Mouse (Mus musculus) heart, postnatal 10 days (tissue): ENCODE data around the gene Apobec2. TPM values are rescaled to one million over a fixed set of nuclear protein-coding genes. Genes with fewer than 3 reads are reported as not detected.

ENCODE experiments used
- total RNA-seq, 2 experiments: library from RNA; stranded (reverse); gene quantifications; 2 replicates each; pipeline ENCODE4 v1.2.3; 2021

Gene Apobec2
- total RNA-seq, 2 experiments from 2014 or later, result 227 to 228 TPM

Other genes starting within 250 kb of the Apobec2 start
- gene Trem1, start 200.2 kb downstream of the Apobec2 start, total RNA-seq, result under 1 TPM; 0.12 to 0.15 TPM
- not detected for gene Trem3, start 185.2 kb downstream of the Apobec2 start, total RNA-seq
- under 1 TPM; 0.14 to 0.97 TPM for gene Treml4, start 168.6 kb downstream of the Apobec2 start, total RNA-seq
- gene Treml2, start 133.4 kb downstream of the Apobec2 start, total RNA-seq, result under 1 TPM; 0.42 to 0.69 TPM
- gene B430306N03Rik, start 116.8 kb downstream of the Apobec2 start, total RNA-seq, result under 1 TPM in 1 of 2 experiments, not detected in 1; 0.15 TPM
- 1 to 10 TPM; 1.3 to 1.6 TPM for gene Trem2, start 86.5 kb downstream of the Apobec2 start, total RNA-seq
- gene Treml1, start 73.0 kb downstream of the Apobec2 start, total RNA-seq, result under 1 TPM in 1 of 2 experiments, not detected in 1; 0.31 TPM
- gene Nfya, start 23.0 kb downstream of the Apobec2 start, total RNA-seq, result 10 to 100 TPM; 22.0 to 29.9 TPM
- gene Oard1, start 22.9 kb downstream of the Apobec2 start, total RNA-seq, result 10 to 100 TPM; 11.5 to 16.4 TPM
- gene Tspo2, start 18.6 kb upstream of the Apobec2 start, total RNA-seq, result 1 to 10 TPM in 1 of 2 experiments, not detected in 1; 1.0 TPM
- under 1 TPM in 1 of 2 experiments, not detected in 1; 0.72 TPM for gene Unc5cl, start 22.0 kb upstream of the Apobec2 start, total RNA-seq